In genomic region chr4:17026685-17027084, GRCm38 (mm10) we compare ENCODE assay signal across 10 mouse cellular contexts.
A peak's percentile ranks its signal among the peaks of the same experiment; 100 is the strongest.
DNase-seq lines count a peak whose midpoint lies in the region; ATAC-seq lines count a peak whose summit lies in the region.
"Had no signal": no experiment of that assay in that cellular context is flagged by ENCODE, and none has a peak within 500 bp of the region (broad histone marks: within the 10 kb centered on the region; RNA-seq: fewer than 3 reads in every experiment).

No protein-coding gene starts in this region.

- no peak overlapping the region for H3K4me3 ChIP-seq in kidney, embryonic 14.5 days (ENCODE audit: low read length)
- H3K4me3 ChIP-seq: embryonic facial prominence, embryonic 12.5 days; heart, adult 2 months had no signal

- DNase-seq in kidney, adult 8-10 months = no peak
- DNase-seq in 3134 (ENCODE audit: extremely low read depth, insufficient read length, low spot score) = peak; percentile 2
- DNase-seq in A20 (ENCODE audit: low read depth, low spot score) = peak; percentile 7
- DNase-seq in embryo, embryonic 10 days (ENCODE audit: low spot score) = peak; percentile 35
- no peak for DNase-seq in left cerebral cortex, adult 11 months (ENCODE audit: low spot score)
- DNase-seq: heart, adult 2 months had no signal

- no peak overlapping the region for H3K9ac ChIP-seq in kidney, embryonic 14.5 days (ENCODE audit: low read depth, low read length)
- H3K9ac ChIP-seq: embryonic facial prominence, embryonic 12.5 days; liver, embryonic 14.5 days had no signal

- H3K9me3 ChIP-seq in kidney, embryonic 14.5 days (ENCODE audit: control insufficient read depth, low read length) = no peaks in the 10 kb centered on the region
- H3K9me3 ChIP-seq: embryonic facial prominence, embryonic 12.5 days had no signal

- WGBS in kidney, embryonic 14.5 days = 32% methylated on average over 2 of the region's 2 CpGs

- no peak overlapping the region for H3K4me2 ChIP-seq in kidney, embryonic 14.5 days (replicated peaks; ENCODE audit: low read depth, low read length)
- H3K4me2 ChIP-seq: embryonic facial prominence, embryonic 12.5 days had no signal

- H3K4me1 ChIP-seq in kidney, embryonic 14.5 days (ENCODE audit: control insufficient read depth, insufficient read depth, low read length) = no peaks in the 10 kb centered on the region
- H3K4me1 ChIP-seq: embryonic facial prominence, embryonic 12.5 days had no signal

- peak; percentile 62; the same call in 1 of the 2 replicates for ATAC-seq in kidney, embryonic 14.5 days (ENCODE audit: low FRiP score, low TSS enrichment)
- ATAC-seq in granulocyte monocyte progenitor cell, adult 5-6 weeks (replicated peaks; ENCODE audit: poor library complexity, severe bottlenecking) = no peak

- no peak overlapping the region for H3K27ac ChIP-seq in kidney, embryonic 14.5 days (ENCODE audit: low read depth, low read length)
- H3K27ac ChIP-seq: embryonic facial prominence, embryonic 12.5 days; heart, adult 2 months; liver, embryonic 14.5 days had no signal

- H3K27me3 ChIP-seq in kidney, embryonic 14.5 days (ENCODE audit: control insufficient read depth, insufficient read depth, low read length) = no peaks in the 10 kb centered on the region
- H3K27me3 ChIP-seq: embryonic facial prominence, embryonic 12.5 days had no signal

- no peaks in the 10 kb centered on the region for H3K36me3 ChIP-seq in kidney, embryonic 14.5 days (ENCODE audit: control insufficient read depth, insufficient read depth, low read length)
- H3K36me3 ChIP-seq: embryonic facial prominence, embryonic 12.5 days had no signal

Comparison
In these comparisons a context has a peak if more than half of its experiments do, and no peak if none do; other contexts are left out.
1. DNase-seq: peak in 3134 (single experiment), A20 (single experiment) and embryo, embryonic 10 days (single experiment); none in kidney, adult 8-10 months (0 of 2) and left cerebral cortex, adult 11 months (single experiment).